Mouse (Mus musculus) liver, embryonic 14.5 days (tissue): Measurements from ENCODE around the gene Sfn. TPM values are rescaled to one million over a fixed set of nuclear protein-coding genes. Genes with fewer than 3 reads are reported as not detected.

Experiments used
- ATAC-seq: fragments of 200-750 bp; cut with Nextera tagmentation; 2 replicates; pipeline ENCODE4 v1.8.0; 2017; ENCODE audit warnings: moderate number of reproducible peaks, mild to moderate bottlenecking, moderate library complexity; ENCODE audit not compliant: insufficient read depth
- DNase-seq, 3 experiments: peaks; one replicate each; pipeline ENCODE4 v3.0.0-alpha.2; 2012 to 2013; ENCODE audit warnings: low read depth in 3 of 3, low spot score in 3 of 3
- H3K27ac ChIP-seq: fragments of 300-500 bp; sonication (generic); 2 replicates; pipeline ENCODE4 v1.5.1; 2014; ENCODE audit warnings: moderate library complexity, mild to moderate bottlenecking, control low read depth, inconsistent platforms
- H3K27me3 ChIP-seq: fragments of 300-500 bp; sonication (generic); 2 replicates; pipeline ENCODE4 v1.6.1; 2014; ENCODE audit warnings: mild to moderate bottlenecking, low read length, moderate library complexity; ENCODE audit not compliant: control insufficient read depth, insufficient read depth
- H3K36me3 ChIP-seq: fragments of 300-500 bp; sonication (generic); replicated peaks from 2 replicates; pipeline ENCODE4 v1.6.1; 2014; ENCODE audit warnings: low read depth; ENCODE audit not compliant: control insufficient read depth, insufficient read depth
- H3K4me1 ChIP-seq, 2 experiments: fragments of 200-500 bp in 1 of 2; fragments of 300-500 bp in 1 of 2; sonication (generic) in 1 of 2; replicated peaks; 2 replicates each; pipeline ENCODE4 v1.6.1; 2012 to 2014; ENCODE audit warnings: antibody characterized with exemption in 1 of 2, inconsistent platforms in 1 of 2, low read length in 1 of 2; ENCODE audit not compliant: control insufficient read depth in 2 of 2, insufficient read depth in 2 of 2
- H3K4me2 ChIP-seq: fragments of 300-500 bp; sonication (generic); 2 replicates; pipeline ENCODE4 v1.6.1; 2014; ENCODE audit warnings: low read depth, mild to moderate bottlenecking, control low read depth, moderate library complexity
- H3K4me3 ChIP-seq, 2 experiments: fragments of 200-500 bp in 1 of 2; fragments of 300-500 bp in 1 of 2; sonication (generic) in 1 of 2; 2 replicates each; pipeline ENCODE4 v1.5.1; 2012 to 2014; ENCODE audit warnings: low read depth in 2 of 2, low read length in 2 of 2, mild to moderate bottlenecking in 2 of 2, control low read depth in 1 of 2, inconsistent platforms in 1 of 2, moderate library complexity in 1 of 2; ENCODE audit not compliant: insufficient read depth in 1 of 2
- H3K9ac ChIP-seq: fragments of 300-500 bp; sonication (generic); replicated peaks from 2 replicates; pipeline ENCODE4 v1.6.1; 2014; ENCODE audit warnings: mild to moderate bottlenecking, control low read depth, moderate library complexity
- H3K9me3 ChIP-seq: fragments of 300-500 bp; sonication (generic); 2 replicates; pipeline ENCODE4 v1.6.1; 2016; ENCODE audit warnings: low read length, mixed read lengths; ENCODE audit not compliant: control insufficient read depth
- CTCF ChIP-seq: IDR thresholded peaks from 2 replicates; pipeline ENCODE4 v1.5.1; 2016; ENCODE audit warnings: antibody characterized with exemption, low read depth, control low read depth
- EP300 ChIP-seq: IDR thresholded peaks from 2 replicates; pipeline ENCODE4 v1.6.1; 2016; ENCODE audit warnings: antibody characterized with exemption, low read depth
- WGBS: fragments of 180-500 bp; shearing (Covaris S2); extraction: QIAGEN DNeasy Blood & Tissue Kit; methylation state at CpG from one replicate; pipeline ENCODE4 v1.1.7; 2014; ENCODE audit not compliant: insufficient replicate concordance; 5-methylcytosine and 5-hydroxymethylcytosine counted together
- polyA plus RNA-seq, 2 experiments: library from polyadenylated mRNA; depleted of rRNA in 1 of 2; stranded (reverse) in 1 of 2; unstranded in 1 of 2; fragments of >200 nt; fragmentation: Nextera tagmentation in 1 of 2; extraction: Ambion mirVana in 1 of 2; gene quantifications; 2 replicates each; pipeline versions ENCODE4 v1.2.1 to v1.2.3; 2012 to 2014

The Sfn gene
- polyA plus RNA-seq, 2 experiments, result 0.10 to 0.52 TPM

DNA sequence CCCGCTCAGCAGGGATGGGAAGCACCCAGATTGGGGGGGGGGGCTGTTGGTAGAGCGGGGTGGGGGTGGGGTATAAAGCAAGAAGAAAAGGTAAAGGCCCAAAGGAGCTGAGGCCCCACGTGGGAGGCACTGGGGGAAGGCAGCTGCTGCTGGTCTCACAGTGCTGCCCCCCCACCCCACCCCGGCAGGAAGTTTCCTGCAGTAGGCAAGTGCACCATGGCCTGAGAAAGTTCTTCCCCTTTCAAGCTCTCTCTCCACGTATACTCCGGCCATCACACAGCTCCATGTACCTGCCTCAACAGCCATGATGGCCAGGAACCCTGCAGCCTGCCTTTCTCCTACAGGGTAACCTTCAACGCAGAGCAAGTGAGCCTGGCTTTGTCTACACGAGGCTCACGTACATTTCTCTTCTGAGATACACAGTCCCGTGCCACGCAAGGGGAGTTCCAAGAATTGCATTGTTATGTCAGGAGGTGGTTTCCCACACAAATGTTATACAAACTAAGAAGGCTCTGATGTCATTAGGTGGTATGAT, 20.3 kb upstream of the Sfn start:
- no peak for TF ChIP-seq EP300
- TF ChIP-seq CTCF, result no peak
- ATAC-seq (no peak), DNase-seq (no peak)
- Histone ChIP-seq H3K36me3 (no peaks in the 10 kb centered on the region; the same call in 1 of the 2 replicates), H3K27me3 (no peaks in the 10 kb centered on the region), H3K4me2 (no peak overlapping the region), H3K9ac (no peak overlapping the region), H3K27ac (no peak overlapping the region), H3K4me3 (no peak overlapping the region), H3K9me3 (no peaks in the 10 kb centered on the region), H3K4me1 (peaks cover 13 to 21% of the 10 kb centered on the region in 2 experiments)
- 50% methylated on average over 10 of the region's 11 CpGs for WGBS

DNA sequence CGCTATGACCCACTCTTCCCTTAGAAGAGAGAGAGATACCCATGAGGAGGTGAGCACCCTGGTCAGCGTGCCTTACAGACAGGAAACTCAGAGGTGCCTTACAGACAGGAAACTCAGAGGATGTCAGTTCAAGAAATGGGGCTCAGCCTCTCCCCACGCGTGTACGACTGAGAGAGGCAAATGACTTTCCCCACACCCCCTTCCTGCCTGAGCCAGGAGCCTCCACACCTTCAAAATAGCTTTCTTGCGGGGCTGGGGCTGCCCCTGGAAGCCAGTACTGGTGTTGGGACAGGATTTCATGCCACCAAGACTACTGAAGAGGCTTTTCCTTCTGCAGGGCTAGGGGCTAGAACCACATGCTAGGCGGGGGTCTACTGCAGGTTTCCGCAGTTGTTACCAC, 18.7 kb upstream of the Sfn start:
- peaks cover 12 to 20% of the 10 kb centered on the region in 2 experiments for H3K4me1 ChIP-seq

DNA sequence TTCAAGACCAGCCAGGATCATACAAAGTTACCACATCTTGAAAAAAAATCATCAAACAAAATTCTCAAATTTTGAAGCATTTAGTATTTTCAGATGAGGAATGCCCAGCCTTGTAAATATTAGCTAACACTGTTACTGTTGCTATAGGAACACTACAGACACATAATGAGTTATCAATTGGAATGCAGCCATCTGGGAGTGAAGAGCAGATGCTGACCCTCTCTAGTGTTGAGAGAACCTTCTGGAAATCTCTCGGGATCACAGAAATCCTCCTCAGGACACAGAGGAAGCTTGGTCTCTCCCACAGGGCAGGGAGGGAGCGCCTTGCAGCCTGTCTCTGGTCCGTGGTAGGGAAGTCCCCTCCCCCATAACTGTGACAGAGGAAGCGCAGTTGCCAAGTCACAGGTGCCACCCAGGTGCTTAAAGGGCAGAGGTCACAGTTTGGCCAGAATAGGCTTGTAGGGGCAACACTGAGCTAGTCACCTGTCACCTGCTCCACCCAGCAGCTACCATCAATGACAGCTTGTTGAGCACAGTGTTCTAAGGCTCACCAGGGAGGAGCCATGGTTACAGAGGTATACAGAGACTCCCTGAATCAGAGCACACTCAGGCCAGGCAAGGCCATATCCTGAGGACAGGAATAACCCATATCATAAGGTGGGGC, 17.6 kb upstream of the Sfn start:
- no peak overlapping the region for H3K27ac ChIP-seq
- no peak for ATAC-seq
- TF ChIP-seq EP300, result no peak
- no peak for TF ChIP-seq CTCF
- no peak overlapping the region for H3K9ac ChIP-seq
- no peaks in the 10 kb centered on the region for H3K36me3 ChIP-seq
- H3K4me3 ChIP-seq, result no peak overlapping the region
- WGBS, result 58% methylated on average over 4 of the region's 4 CpGs
- H3K4me2 ChIP-seq, result no peak overlapping the region
- peaks cover 3 to 9% of the 10 kb centered on the region in 2 experiments for H3K4me1 ChIP-seq
- no peak for DNase-seq
- no peaks in the 10 kb centered on the region for H3K27me3 ChIP-seq
- no peaks in the 10 kb centered on the region for H3K9me3 ChIP-seq

More for the DNA sequence above, 18.7 kb upstream of the Sfn start:
- H3K9me3 ChIP-seq, result no peaks in the 10 kb centered on the region
- WGBS, result 66% methylated on average over 8 of the region's 8 CpGs
- TF ChIP-seq CTCF, result no peak
- TF ChIP-seq EP300, result no peak
- H3K27ac ChIP-seq, result no peak overlapping the region
- no peak overlapping the region for H3K9ac ChIP-seq
- DNase-seq (no peak), ATAC-seq (no peak)
- H3K4me3 ChIP-seq, result no peak overlapping the region
- no peaks in the 10 kb centered on the region for H3K27me3 ChIP-seq
- H3K4me2 ChIP-seq, result no peak overlapping the region
- H3K36me3 ChIP-seq, result no peaks in the 10 kb centered on the region

DNA sequence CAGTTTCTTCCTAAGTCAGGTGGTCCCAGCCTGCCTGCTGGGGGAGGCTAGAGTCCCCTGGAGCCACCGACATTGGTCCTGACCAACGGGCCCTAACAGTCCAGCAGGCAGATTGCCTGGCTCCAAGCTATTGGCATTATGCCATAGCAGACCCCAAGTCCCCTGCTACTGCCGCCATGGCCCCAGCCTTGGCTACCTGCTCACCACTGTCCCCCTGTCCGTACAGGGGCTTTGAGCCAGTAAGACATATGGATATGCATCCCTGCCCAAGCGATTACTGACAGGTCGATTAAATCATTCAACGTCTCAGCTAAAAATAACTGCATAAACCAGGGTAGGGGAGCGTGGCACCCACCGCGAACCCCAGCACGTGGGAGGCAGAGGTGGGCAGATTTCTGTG, 16.0 kb upstream of the Sfn start:
- WGBS, result 87% methylated on average over 11 of the region's 11 CpGs
- no peak overlapping the region for H3K4me3 ChIP-seq

DNA sequence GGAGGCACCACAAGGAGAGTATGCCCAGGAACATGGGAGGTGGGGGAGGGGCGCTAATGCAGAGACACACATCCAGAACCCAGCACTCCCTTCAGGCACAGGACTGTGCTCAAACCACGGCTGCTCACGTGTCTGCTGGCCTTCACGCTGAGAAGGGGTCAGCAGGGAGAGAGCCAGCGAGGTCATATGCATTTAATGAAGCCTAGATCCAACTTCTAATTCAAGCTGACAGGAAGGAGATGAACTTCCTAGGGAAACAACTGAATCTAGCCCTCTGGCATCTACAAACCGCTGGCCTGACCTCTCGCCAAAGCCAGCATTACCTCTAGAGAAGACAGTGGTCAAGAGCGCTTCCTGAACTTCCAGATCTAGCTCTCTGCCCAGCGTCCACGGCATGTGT, 13.4 kb upstream of the Sfn start:
- H3K4me1 ChIP-seq, result peaks cover 2 to 10% of the 10 kb centered on the region in 2 experiments; a peak in 3 of 4 replicates
- ATAC-seq (no peak), DNase-seq (no peak)
- H3K36me3 ChIP-seq, result peaks cover 3% of the 10 kb centered on the region
- 59% methylated on average over 10 of the region's 10 CpGs for WGBS
- TF ChIP-seq EP300, result no peak
- no peak for TF ChIP-seq CTCF
- no peak overlapping the region for H3K27ac ChIP-seq
- no peak overlapping the region for H3K4me2 ChIP-seq
- no peak overlapping the region for H3K4me3 ChIP-seq
- no peaks in the 10 kb centered on the region for H3K9me3 ChIP-seq
- no peaks in the 10 kb centered on the region for H3K27me3 ChIP-seq
- H3K9ac ChIP-seq, result no peak overlapping the region

More for the DNA sequence above, 16.0 kb upstream of the Sfn start:
- no peak for TF ChIP-seq EP300
- TF ChIP-seq CTCF, result no peak
- H3K27me3 ChIP-seq, result no peaks in the 10 kb centered on the region
- no peak overlapping the region for H3K9ac ChIP-seq
- no peak overlapping the region for H3K27ac ChIP-seq
- no peak for ATAC-seq
- no peaks in the 10 kb centered on the region for H3K36me3 ChIP-seq
- no peak overlapping the region for H3K4me2 ChIP-seq
- no peak for DNase-seq
- peaks cover 0 to 6% of the 10 kb centered on the region in 2 experiments; a peak in 2 of 4 replicates for H3K4me1 ChIP-seq
- H3K9me3 ChIP-seq, result no peaks in the 10 kb centered on the region
